ENCODE assay signal across 14 mouse cellular contexts in the genomic region with DNA sequence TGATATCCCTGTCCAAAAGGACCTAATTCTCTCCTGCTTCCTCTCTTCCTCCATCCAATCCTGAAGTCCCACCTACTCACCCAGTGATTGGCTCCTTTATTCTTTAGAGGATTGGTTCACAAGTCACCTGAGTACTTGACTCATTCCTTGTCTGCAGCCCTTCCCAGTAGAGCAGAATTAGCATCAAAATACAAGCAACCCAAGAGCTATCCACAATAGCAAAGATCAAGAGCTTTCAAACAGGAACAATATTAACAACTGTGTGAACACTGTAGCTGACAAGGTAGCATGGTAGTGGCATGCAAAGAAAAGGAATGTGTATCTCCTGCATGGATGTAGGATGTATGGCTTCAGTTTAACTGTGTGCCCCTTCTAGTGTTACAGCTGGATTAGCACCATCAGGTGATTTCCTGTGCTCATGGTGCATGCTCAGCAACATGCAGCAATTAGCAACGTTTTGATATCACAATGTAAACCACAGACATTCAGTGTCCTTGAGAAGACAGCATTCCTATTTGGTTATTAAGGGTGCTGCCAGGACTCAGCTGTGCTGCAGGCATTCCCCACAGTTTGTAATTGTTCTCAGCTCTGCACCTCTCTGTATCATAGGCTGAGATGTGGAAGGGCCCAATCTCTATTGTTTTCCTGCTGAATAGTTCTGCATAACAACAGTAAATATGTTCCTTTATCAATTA.
"Had no signal": no experiment of that assay in that cellular context is flagged by ENCODE, and none has a peak within 500 bp of the region (broad histone marks: within the 10 kb centered on the region; RNA-seq: fewer than 3 reads in every experiment).

No protein-coding gene starts in this region.

- H3K27me3 ChIP-seq: kidney, embryonic 15.5 days; liver, embryonic 15.5 days; neural tube, embryonic 12.5 days had no signal

- ATAC-seq: lung, postnatal 0 days had no signal

- DNase-seq: kidney, adult 2 months; kidney, postnatal 14 days; lung, adult 2 months; lung, postnatal 4 days; midbrain, embryonic 14.5 days; right cerebral cortex, postnatal 14 days had no signal

- H3K4me3 ChIP-seq: kidney, embryonic 15.5 days; left cerebral cortex, adult 2 months; limb, embryonic 10.5 days; liver, embryonic 15.5 days; midbrain, embryonic 10.5 days; neural tube, embryonic 12.5 days had no signal

- H3K4me2 ChIP-seq: kidney, embryonic 15.5 days; liver, embryonic 11.5 days; liver, embryonic 15.5 days; neural tube, embryonic 12.5 days had no signal

- H3K36me3 ChIP-seq: kidney, embryonic 15.5 days; limb, embryonic 10.5 days; liver, embryonic 15.5 days; midbrain, embryonic 10.5 days; neural tube, embryonic 12.5 days had no signal
